ENCODE assay signal across 13 mouse cellular contexts in genomic region chr9:98939290-98939689, GRCm38 (mm10). TPM values are rescaled to one million over a fixed set of nuclear protein-coding genes. Genes with fewer than 3 reads are reported as not detected.
DNase-seq lines count a peak whose midpoint lies in the region; TF ChIP-seq lines count a peak whose summit lies in the region.
"Had no signal": no experiment of that assay in that cellular context is flagged by ENCODE, and none has a peak within 500 bp of the region (broad histone marks: within the 10 kb centered on the region; RNA-seq: fewer than 3 reads in every experiment).

No protein-coding gene starts in this region.

- no peaks in the 10 kb centered on the region for H3K27me3 ChIP-seq in testis, adult 2 months (ENCODE audit: control insufficient read depth, insufficient read depth, low read length)
- H3K27me3 ChIP-seq: stomach, embryonic 15.5 days had no signal

- H3K27ac ChIP-seq in testis, adult 2 months (ENCODE audit: control insufficient read depth, insufficient read depth, low read depth, low read length): no peak overlapping the region
- H3K27ac ChIP-seq: liver, embryonic 13.5 days; stomach, embryonic 15.5 days had no signal

- peak; percentile 52 to 61 for DNase-seq in cerebellum, postnatal 10 days
- DNase-seq in cerebellum, adult 9-10 months: no peak
- DNase-seq in kidney, postnatal 4 days: peak; percentile 41 to 53
- DNase-seq in kidney, adult 11 months: no peak
- DNase-seq in testis, postnatal 14 days (ENCODE audit: low spot score): no peak
- DNase-seq in ovary, postnatal 36 days (ENCODE audit: low spot score): no peak
- no peak for DNase-seq in thymus, postnatal 14 days
- DNase-seq: liver, embryonic 13.5 days; midbrain, embryonic 14.5 days had no signal

- no peak for TF ChIP-seq POLR2A in testis, adult 2 months (IDR thresholded peaks at IDR 0.05; ENCODE audit: control insufficient read depth, low read depth, low read length)

- no peak overlapping the region for H3K4me3 ChIP-seq in testis, adult 2 months (ENCODE audit: control insufficient read depth, low read depth, low read length)
- H3K4me3 ChIP-seq: liver, embryonic 13.5 days; stomach, embryonic 15.5 days had no signal

- peak; percentile 20; the same call in 1 of the 2 replicates for TF ChIP-seq CTCF in testis, adult 2 months (IDR thresholded peaks at IDR 0.05; ENCODE audit: control insufficient read depth, insufficient read depth, insufficient replicate concordance, low read depth, low read length)

- no peaks in the 10 kb centered on the region for H3K4me1 ChIP-seq in testis, adult 2 months (ENCODE audit: control insufficient read depth, insufficient read depth, low read length)
- H3K4me1 ChIP-seq: liver, embryonic 13.5 days; stomach, embryonic 15.5 days had no signal

- H3K36me3 ChIP-seq in testis, adult 2 months (ENCODE audit: control insufficient read depth, insufficient read depth, low read length): no peaks in the 10 kb centered on the region
- H3K36me3 ChIP-seq: liver, embryonic 13.5 days; stomach, embryonic 15.5 days had no signal

RNA-seq across cellular contexts. Expression of gene Foxl2, which starts 15.8 kb away (rescaled TPM):
- not detected in 2 replicates for polyA plus RNA-seq in testis, adult 2 months (2012; rRNA removed)
- polyA plus RNA-seq: CD4-positive, CD25-positive, alpha-beta regulatory T cell, adult 4 months; liver, embryonic 13.5 days; stomach, embryonic 15.5 days had no signal

RNA-seq across cellular contexts. Expression of gene 7420426K07Rik, which starts 36.4 kb away (rescaled TPM):
- not detected in 2 replicates for polyA plus RNA-seq in testis, adult 2 months (2012; rRNA removed)
- polyA plus RNA-seq: CD4-positive, CD25-positive, alpha-beta regulatory T cell, adult 4 months; forebrain, embryonic 16.5 days; liver, embryonic 13.5 days; midbrain, embryonic 14.5 days; stomach, embryonic 15.5 days had no signal

RNA-seq across cellular contexts. Expression of gene Faim, which starts 46.9 kb away (rescaled TPM):
- 5.0 and 5.6 TPM in 2 replicates for polyA plus RNA-seq in testis, adult 2 months (2012; rRNA removed)

Comparison
In these comparisons a context has a peak if more than half of its experiments do, and no peak if none do; other contexts are left out.
1. DNase-seq: peak in cerebellum, postnatal 10 days (2 of 2) and kidney, postnatal 4 days (2 of 2); none in cerebellum, adult 9-10 months (single experiment), kidney, adult 11 months (single experiment), testis, postnatal 14 days (single experiment), ovary, postnatal 36 days (single experiment) and thymus, postnatal 14 days (single experiment).